In genomic region chr8:121585159-121585825, GRCm38 (mm10) we compare ENCODE assay signal across 1 mouse cellular context.
TF ChIP-seq lines count a peak whose summit lies in the region.

No protein-coding gene starts in this region.

TF ChIP-seq in CH12.LX, 34 proteins besides CTCF, POLR2A, EP300 and RAD21 (continued from another document):
- TF ChIP-seq SMC3 (IDR thresholded peaks at IDR 0.05; ENCODE audit: low read depth, low read length) = no peak
- no peak for TF ChIP-seq ZNF384 (IDR thresholded peaks at IDR 0.05; ENCODE audit: low read depth, low read length)
- peak; percentile 48 for TF ChIP-seq TCF12 (IDR thresholded peaks at IDR 0.05; ENCODE audit: low read depth, low read length)
- TF ChIP-seq ETS1 (conservative IDR thresholded peaks at IDR 0.05; ENCODE audit: low read depth, low read length) = no peak
- peak; percentile 90; the same call in 1 of the 2 replicates for TF ChIP-seq RCOR1 (conservative IDR thresholded peaks at IDR 0.05; ENCODE audit: low read depth, low read length)
- peak; percentile 99 for TF ChIP-seq ELF1 (IDR thresholded peaks at IDR 0.05; ENCODE audit: low read depth, low read length)
- no peak for TF ChIP-seq UBTF (IDR thresholded peaks at IDR 0.05; ENCODE audit: low read depth, low read length)
- TF ChIP-seq HCFC1 (IDR thresholded peaks at IDR 0.05; ENCODE audit: low read depth, low read length) = peak; percentile 100
- no peak for TF ChIP-seq POLR2AphosphoS2 (IDR thresholded peaks at IDR 0.05; ENCODE audit: low read depth, low read length)
- TF ChIP-seq JUND (conservative IDR thresholded peaks at IDR 0.05; ENCODE audit: low read depth, low read length) = no peak
- peak; percentile 94 for TF ChIP-seq SIN3A (IDR thresholded peaks at IDR 0.05; ENCODE audit: low read length)
- peak; percentile 14 for TF ChIP-seq MAX (IDR thresholded peaks at IDR 0.05; ENCODE audit: low read length)
- TF ChIP-seq TBP (conservative IDR thresholded peaks at IDR 0.05; ENCODE audit: low read depth, low read length) = 0 out of 2 replicates have a peak, but pooled peaks have one; percentile 43
- peak; percentile 96 for TF ChIP-seq CHD2 (IDR thresholded peaks at IDR 0.05; ENCODE audit: low read length)
- TF ChIP-seq ZKSCAN1 (IDR thresholded peaks at IDR 0.05; ENCODE audit: borderline replicate concordance, low read depth, low read length) = no peak
- peak; percentile 47; the same call in 1 of the 2 replicates for TF ChIP-seq BHLHE40 (IDR thresholded peaks at IDR 0.05; ENCODE audit: low read depth, low read length)
- TF ChIP-seq ZMIZ1 (IDR thresholded peaks at IDR 0.05; ENCODE audit: low read depth, low read length) = no peak
- TF ChIP-seq MXI1 (IDR thresholded peaks at IDR 0.05; ENCODE audit: low read depth, low read length) = peak; percentile 80
- TF ChIP-seq PAX5 (IDR thresholded peaks at IDR 0.05; ENCODE audit: low read length) = no peak
- TF ChIP-seq CHD1 (IDR thresholded peaks at IDR 0.05; ENCODE audit: low read depth, low read length) = no peak
- TF ChIP-seq IRF4 (IDR thresholded peaks at IDR 0.05; ENCODE audit: low read depth, low read length) = no peak
- no peak; the same call in 1 of the 2 replicates for TF ChIP-seq MEF2A (IDR thresholded peaks at IDR 0.05; ENCODE audit: borderline replicate concordance, low read depth, low read length)
- no peak for TF ChIP-seq JUN (IDR thresholded peaks at IDR 0.05; ENCODE audit: insufficient read depth, low read depth, low read length)
- peak; percentile 96 for TF ChIP-seq NRF1 (IDR thresholded peaks at IDR 0.05; ENCODE audit: low read depth, low read length)
